Mouse (Mus musculus) kidney, adult 18-20 months (tissue): ENCODE data around the gene Slc9a4.
"Not testable (repeated sequence)": the region's sequence is repeated elsewhere in the genome, so short reads cannot be mapped to it uniquely, and the experiment has no call there.

Source experiments
- DNase-seq: peaks from one replicate; pipeline ENCODE4 v3.0.0; 2021

Slc9a4 gene

GRCm38 (mm10) chr1:40650803-40651497 is 71.1 kb downstream of the Slc9a4 start:
- peak; percentile 43 for DNase-seq

DNA sequence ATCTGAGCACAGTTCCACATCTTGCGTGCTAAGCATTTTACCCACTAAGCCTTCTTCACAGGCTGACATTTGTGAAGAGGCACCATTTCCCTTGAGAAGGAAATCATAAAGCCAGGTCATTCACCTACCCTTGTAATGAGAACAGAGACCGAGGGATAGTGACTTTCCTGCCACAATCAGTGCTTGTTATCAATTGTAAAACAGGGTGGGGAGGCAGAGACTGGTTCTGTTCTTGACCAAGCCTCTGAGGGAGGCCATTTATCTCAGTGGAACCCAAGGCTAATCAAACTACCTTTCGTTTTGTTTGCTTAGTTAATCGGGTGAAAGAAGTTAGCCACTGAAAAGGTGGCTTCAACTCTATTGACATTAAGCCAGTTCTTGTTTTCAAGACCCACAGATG is 77.2 kb downstream of the Slc9a4 start:
- no peak for DNase-seq

GRCm38 (mm10) chr1:40657978-40658496 is 78.2 kb downstream of the Slc9a4 start:
- DNase-seq = peak; percentile 82

DNA sequence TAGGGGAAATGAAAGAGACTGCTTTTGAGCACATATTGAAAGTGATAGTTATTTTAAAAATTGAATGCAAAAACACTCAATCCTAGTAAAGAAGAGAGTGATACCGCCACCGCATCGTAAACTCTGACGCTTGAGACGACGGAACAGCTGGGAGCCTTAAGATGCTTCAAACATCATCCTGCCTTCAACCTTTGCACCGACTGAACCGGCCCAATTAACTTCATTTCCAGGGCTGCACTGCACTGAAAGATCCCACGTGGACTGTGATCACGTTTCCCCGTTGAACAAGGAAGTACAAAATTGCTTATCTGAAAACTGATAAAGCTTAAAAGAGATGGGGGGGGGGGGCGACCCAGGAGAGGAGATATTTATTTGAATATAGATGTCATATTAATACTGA is 79.1 kb downstream of the Slc9a4 start:
- DNase-seq = no peak

DNA sequence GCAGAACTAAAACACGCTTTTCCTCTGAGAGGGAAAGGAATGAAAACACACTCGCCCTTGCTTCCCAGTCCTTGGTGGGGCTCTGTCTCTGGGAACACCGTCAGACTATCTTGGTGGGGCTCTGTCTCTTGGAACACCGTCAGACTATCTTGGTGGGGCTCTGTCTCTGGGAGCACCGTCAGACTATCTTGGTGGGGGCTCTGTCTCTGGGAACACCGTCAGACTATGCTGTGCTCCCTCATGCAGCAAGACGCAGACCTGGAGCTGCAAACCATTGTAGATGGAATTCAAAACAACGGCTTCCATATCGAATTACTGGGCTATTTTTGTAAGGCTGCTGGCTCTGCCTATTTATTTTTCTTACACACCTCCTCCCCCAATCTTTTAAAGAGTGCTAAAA is 79.6 kb downstream of the Slc9a4 start:
- no peak for DNase-seq

DNA sequence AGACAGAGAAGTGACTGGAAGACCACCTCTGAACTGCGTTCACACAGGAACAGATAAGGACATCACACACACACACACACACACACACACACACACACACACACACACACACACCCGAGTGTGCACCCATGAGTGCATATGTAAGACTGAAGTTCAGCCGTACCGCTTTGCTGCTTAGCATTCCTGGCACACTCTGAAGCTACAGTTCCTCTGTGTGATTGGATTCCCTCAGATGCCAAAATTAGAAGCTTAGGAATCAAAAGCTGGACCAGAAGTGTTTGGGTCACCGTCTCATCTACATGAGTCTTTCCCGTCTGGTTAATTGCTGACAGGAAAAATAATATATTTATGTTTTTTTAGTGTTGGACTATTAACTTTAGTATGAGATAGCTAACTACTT is 81.0 kb downstream of the Slc9a4 start:
- DNase-seq = no peak

- DNase-seq = no peak
Measured at GRCm38 (mm10) chr1:40665401-40666370, 85.8 kb downstream of the Slc9a4 start.

- DNase-seq = not testable (repeated sequence)
Measured at GRCm38 (mm10) chr1:40667442-40667841, 87.6 kb downstream of the Slc9a4 start.

DNA sequence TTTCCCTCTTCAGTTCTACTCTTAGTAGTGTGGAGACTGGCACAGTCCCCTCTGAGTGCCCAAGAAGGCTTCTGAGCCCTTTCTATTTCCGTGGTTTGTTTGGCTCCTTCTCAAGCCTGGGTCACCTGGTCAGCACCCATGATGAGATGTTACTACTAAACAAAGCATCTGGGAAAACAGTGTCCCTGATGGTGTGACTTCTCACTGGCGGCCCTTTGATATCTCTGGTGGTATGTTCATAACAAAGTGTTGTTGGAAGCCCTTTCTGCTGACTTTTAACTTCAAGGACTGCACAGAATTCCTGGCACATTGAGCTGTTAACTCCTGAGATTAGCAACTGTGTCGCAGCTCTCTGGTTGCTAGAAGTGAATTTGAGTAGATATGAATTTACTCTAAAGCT is 90.1 kb downstream of the Slc9a4 start:
- DNase-seq = no peak

DNA sequence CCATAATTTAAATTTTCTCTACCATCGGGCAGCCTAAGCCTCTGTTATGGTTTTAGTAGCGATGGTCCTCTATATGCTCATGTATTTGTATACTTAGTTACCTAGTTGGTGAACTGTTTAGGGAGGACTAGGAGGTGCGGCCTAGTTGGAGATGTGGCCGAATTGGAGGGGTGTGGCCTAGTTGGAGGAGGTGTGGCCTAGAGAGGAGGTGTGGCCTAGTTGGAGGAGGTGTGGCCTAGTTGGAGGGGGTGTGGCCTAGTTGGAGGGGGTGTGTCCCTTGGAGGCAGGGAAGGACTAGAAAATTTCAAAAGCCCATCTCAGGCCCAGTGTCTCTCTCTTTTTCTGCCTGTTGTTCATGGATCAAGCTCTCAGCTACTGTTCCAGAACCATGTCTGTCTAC is 91.6 kb downstream of the Slc9a4 start:
- no peak for DNase-seq

GRCm38 (mm10) chr1:40677306-40677705 is 97.4 kb downstream of the Slc9a4 start:
- DNase-seq = no peak
